Mouse (Mus musculus): ENCODE results near the gene Stk33. TPM values are rescaled to one million over a fixed set of nuclear protein-coding genes. Genes with fewer than 3 reads are reported as not detected.

Stk33 gene
- total and polyA plus RNA-seq, 3 experiments, result not detected

DNA sequence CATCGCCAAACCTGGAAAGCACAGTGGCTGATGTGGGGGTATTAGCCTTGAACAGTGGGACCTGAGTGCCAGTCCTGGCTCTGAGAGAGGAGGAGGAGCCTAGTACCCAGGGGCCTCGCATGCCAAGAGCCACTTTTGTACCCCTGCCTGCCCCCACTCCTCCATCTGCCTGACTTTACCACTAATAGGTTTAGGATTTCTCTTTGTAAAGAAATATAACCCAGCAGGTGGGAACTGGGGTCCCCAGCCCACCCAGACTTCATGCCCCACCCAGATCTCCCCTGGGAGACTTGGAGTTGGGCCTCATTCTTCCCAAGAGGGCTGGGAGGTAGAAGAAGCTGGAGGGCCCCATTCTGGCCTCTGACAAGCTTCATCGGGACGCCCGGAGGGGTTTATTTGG is 207.6 kb downstream of the Stk33 start:
- no peak for DNase-seq (ENCODE audit: low read depth, low spot score)
- no peak for TF ChIP-seq KAT2A (conservative IDR thresholded peaks at IDR 0.05; ENCODE audit: low read depth, low read length)
- no peak for TF ChIP-seq POLR2AphosphoS2 (IDR thresholded peaks at IDR 0.05; ENCODE audit: low read length)
- TF ChIP-seq ETS1 (IDR thresholded peaks at IDR 0.05; ENCODE audit: low read depth, low read length), result no peak
- TF ChIP-seq TCF12 (IDR thresholded peaks at IDR 0.05; ENCODE audit: low read depth, low read length), result no peak
- no peak for TF ChIP-seq EP300 (IDR thresholded peaks at IDR 0.05; ENCODE audit: low read depth in 1 of 2, low read length in 2 of 2)
- no peak for TF ChIP-seq CHD1 (IDR thresholded peaks at IDR 0.05; ENCODE audit: low read depth, low read length)
- TF ChIP-seq RCOR1 (IDR thresholded peaks at IDR 0.05; ENCODE audit: low read depth, low read length), result no peak
- no peak for TF ChIP-seq ZKSCAN1 (IDR thresholded peaks at IDR 0.05; ENCODE audit: low read depth, low read length)
- no peak for TF ChIP-seq SIN3A (IDR thresholded peaks at IDR 0.05; ENCODE audit: low read length)
- no peak for TF ChIP-seq USF2 (IDR thresholded peaks at IDR 0.05; ENCODE audit: borderline replicate concordance in 1 of 2, insufficient read depth in 1 of 2, low read depth in 1 of 2, low read length in 2 of 2)
- TF ChIP-seq BHLHE40 (IDR thresholded peaks at IDR 0.05; ENCODE audit: borderline replicate concordance, low read depth, low read length), result no peak
- TF ChIP-seq CHD2 (IDR thresholded peaks at IDR 0.05; ENCODE audit: low read length), result no peak
- TF ChIP-seq MAZ (IDR thresholded peaks at IDR 0.05; ENCODE audit: low read depth, low read length), result no peak
- no peak for TF ChIP-seq NRF1 (IDR thresholded peaks at IDR 0.05; ENCODE audit: insufficient read depth, low read depth, low read length, poor library complexity, severe bottlenecking)
- no peak for TF ChIP-seq E2F4 (IDR thresholded peaks at IDR 0.05; ENCODE audit: borderline replicate concordance, low read depth, low read length)
- TF ChIP-seq POLR2A (IDR thresholded peaks at IDR 0.05; ENCODE audit: control insufficient read depth in 1 of 2, insufficient read depth in 1 of 2, low read depth in 1 of 2, low read length in 2 of 2, poor library complexity in 1 of 2), result no peak
- TF ChIP-seq JUND (IDR thresholded peaks at IDR 0.05; ENCODE audit: low read depth, low read length), result no peak
- TF ChIP-seq ZC3H11A (IDR thresholded peaks at IDR 0.05; ENCODE audit: low read depth, low read length), result no peak
- Histone ChIP-seq H3K27ac (ENCODE audit: control insufficient read depth, low read depth, low read length) (no peak overlapping the region), H3K9ac (ENCODE audit: control insufficient read depth, low read depth, low read length, poor library complexity, severe bottlenecking) (no peak overlapping the region), H3K27me3 (ENCODE audit: control insufficient read depth in 1 of 2, insufficient read depth in 2 of 2, low read length in 2 of 2) (no peaks in the 10 kb centered on the region), H3K4me3 (ENCODE audit: control insufficient read depth in 1 of 2, insufficient read depth in 1 of 2, low read depth in 2 of 2, low read length in 2 of 2) (no peak overlapping the region), H3K79me2 (ENCODE audit: control insufficient read depth, insufficient read depth, low read length, poor library complexity) (no peaks in the 10 kb centered on the region), H3K36me3 (ENCODE audit: control insufficient read depth in 1 of 2, insufficient read depth in 2 of 2, low read length in 2 of 2) (no peaks in the 10 kb centered on the region), H3K4me1 (ENCODE audit: control insufficient read depth in 1 of 2, insufficient read depth in 2 of 2, low read length in 2 of 2) (no peaks in the 10 kb centered on the region), H3K9me3 (replicated peaks; ENCODE audit: insufficient read depth, low read length) (no peaks in the 10 kb centered on the region; the same call in 1 of the 2 replicates)

DNA sequence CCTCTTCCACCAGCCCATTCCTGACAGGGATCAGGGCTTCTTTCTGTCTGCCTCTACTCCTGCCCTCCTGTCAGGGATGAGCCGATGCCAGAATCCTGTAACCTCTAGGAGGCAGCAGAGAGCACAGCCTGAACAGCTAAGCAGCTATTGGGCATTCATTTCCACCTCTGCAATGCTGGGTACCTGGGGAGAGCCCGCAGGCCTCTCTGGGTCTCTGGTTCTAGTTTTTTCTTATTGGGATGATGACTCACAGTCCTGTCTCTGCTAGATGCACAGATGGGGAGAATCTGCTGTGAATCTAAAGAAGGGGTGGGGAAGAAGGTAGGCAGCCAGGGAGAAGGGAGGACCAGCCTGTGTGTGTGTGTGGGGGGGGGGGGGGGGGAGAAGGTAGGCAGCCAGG is 208.1 kb downstream of the Stk33 start:
- DNase-seq (ENCODE audit: low read depth, low spot score), result peak; percentile 2
- TF ChIP-seq CTCF (IDR thresholded peaks at IDR 0.05 in 2 of 3, conservative IDR thresholded peaks at IDR 0.05 in 1 of 3; ENCODE audit: control insufficient read depth in 1 of 3, insufficient read depth in 1 of 3, low read depth in 2 of 3, low read length in 3 of 3, poor library complexity in 1 of 3, severe bottlenecking in 1 of 3), result peak; percentile 14 to 31 (median 18); a peak in 3 of 6 replicates
- TF ChIP-seq GATA1 (IDR thresholded peaks at IDR 0.05; ENCODE audit: low read depth, low read length), result no peak
- TF ChIP-seq POLR2AphosphoS2 (IDR thresholded peaks at IDR 0.05; ENCODE audit: low read length), result no peak
- TF ChIP-seq MAX (IDR thresholded peaks at IDR 0.05; ENCODE audit: low read length), result no peak
- no peak for TF ChIP-seq TBP (IDR thresholded peaks at IDR 0.05; ENCODE audit: low read depth, low read length)
- no peak for TF ChIP-seq ZNF384 (IDR thresholded peaks at IDR 0.05; ENCODE audit: low read depth, low read length)
- no peak overlapping the region for H3K27ac ChIP-seq (ENCODE audit: control insufficient read depth, low read depth, low read length)

More for the DNA sequence above, 208.1 kb downstream of the Stk33 start:
- Histone ChIP-seq H3K27me3 (ENCODE audit: control insufficient read depth in 1 of 2, insufficient read depth in 2 of 2, low read length in 2 of 2) (no peaks in the 10 kb centered on the region), H3K4me1 (ENCODE audit: control insufficient read depth in 1 of 2, insufficient read depth in 2 of 2, low read length in 2 of 2) (no peaks in the 10 kb centered on the region), H3K4me3 (ENCODE audit: control insufficient read depth in 1 of 2, insufficient read depth in 1 of 2, low read depth in 2 of 2, low read length in 2 of 2) (no peak overlapping the region), H3K36me3 (ENCODE audit: control insufficient read depth in 1 of 2, insufficient read depth in 2 of 2, low read length in 2 of 2) (no peaks in the 10 kb centered on the region), H3K9ac (ENCODE audit: control insufficient read depth, low read depth, low read length, poor library complexity, severe bottlenecking) (no peak overlapping the region), H3K79me2 (ENCODE audit: control insufficient read depth, insufficient read depth, low read length, poor library complexity) (no peaks in the 10 kb centered on the region), H3K9me3 (replicated peaks; ENCODE audit: insufficient read depth, low read length) (no peaks in the 10 kb centered on the region; the same call in 1 of the 2 replicates)

Other genes starting within 250 kb of the Stk33 start
- gene Trim66, start 69.1 kb upstream of the Stk33 start, total RNA-seq (2012; rRNA removed), result not detected in 2 replicates
- gene Trim66, start 69.1 kb upstream of the Stk33 start, polyA plus RNA-seq (2012; ENCODE audit: insufficient read depth in 1 of 2, insufficient read length in 2 of 2, low read depth in 1 of 2, low replicate concordance in 2 of 2, missing spikeins in 1 of 2), result under 1 TPM in 1 of 2 experiments, not detected in 1; 0.01 TPM
- 1,139 and 1,252 TPM in 2 replicates for gene Rpl27a, start 80.1 kb upstream of the Stk33 start, total RNA-seq (2012; rRNA removed)
- gene Rpl27a, start 80.1 kb upstream of the Stk33 start, polyA plus RNA-seq (2012; ENCODE audit: insufficient read depth in 1 of 2, insufficient read length in 2 of 2, low read depth in 1 of 2, low replicate concordance in 2 of 2, missing spikeins in 1 of 2), result 100 to 1,000 TPM in 1 of 2 experiments, not detected in 1; 221 TPM

All from MEL (cell line).